Comparison of ENCODE assay signal across 8 mouse cellular contexts in the genomic region with DNA sequence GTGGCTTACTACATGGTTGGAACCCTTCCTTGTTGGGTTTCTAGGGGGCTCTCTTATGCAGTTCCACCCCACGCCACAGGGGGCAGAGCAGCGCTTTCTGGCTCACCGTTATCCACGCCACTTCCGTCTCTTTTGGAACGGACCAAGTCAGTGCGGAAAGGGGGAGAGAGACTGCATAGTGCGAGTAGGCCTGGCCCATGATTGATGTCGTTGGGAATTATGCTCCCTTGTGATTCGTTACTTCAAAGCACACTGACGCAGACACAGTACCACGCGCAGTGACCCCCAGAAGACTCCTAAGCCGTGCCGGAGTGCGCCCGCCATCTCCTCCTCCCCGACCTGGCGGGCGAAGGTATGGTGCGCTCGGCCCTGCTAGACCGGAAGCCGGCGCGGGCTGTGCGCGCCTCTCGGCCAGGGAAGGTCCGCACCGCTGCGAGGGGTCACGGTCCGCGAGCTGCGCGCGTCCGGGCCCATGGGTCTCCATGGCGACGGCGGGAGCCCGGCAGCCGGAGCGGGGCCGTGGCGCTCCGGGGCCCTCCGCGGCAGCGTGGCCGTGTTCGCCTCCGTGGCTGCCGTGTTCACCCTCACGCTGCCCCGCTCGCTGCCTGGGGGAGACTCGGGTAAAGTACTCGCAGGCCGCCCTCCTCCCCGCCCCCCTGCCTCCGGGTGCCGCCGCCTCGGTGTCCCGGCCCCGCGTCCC. TPM values are rescaled to one million over a fixed set of nuclear protein-coding genes. Genes with fewer than 3 reads are reported as not detected.
A peak's percentile ranks its signal among the peaks of the same experiment; 100 is the strongest.
DNase-seq lines count a peak whose midpoint lies in the region; ATAC-seq lines count a peak whose summit lies in the region.

A gene (plus strand): TSS at position 141 of the 700 bp plus-strand sequence.

- H3K4me1 ChIP-seq in lung, embryonic 16.5 days (replicated peaks; ENCODE audit: control insufficient read depth, insufficient read depth, low read length) = peaks cover 10% of the 10 kb centered on the region

- WGBS in lung, embryonic 16.5 days = 0% methylated on average over 57 of the region's 69 CpGs

- peak; percentile 93 to 95 for ATAC-seq in hematopoietic stem cell, adult 5-6 weeks (replicated peaks in 1 of 2; ENCODE audit: insufficient read depth in 1 of 2, low FRiP score in 2 of 2, low TSS enrichment in 1 of 2, low read depth in 1 of 2, poor library complexity in 2 of 2, severe bottlenecking in 2 of 2)
- peak; percentile 99 for ATAC-seq in lung, embryonic 16.5 days (ENCODE audit: low read depth)

- peak within 1 kb of the TSS; percentile 58 for H3K4me2 ChIP-seq in lung, embryonic 16.5 days (ENCODE audit: low read depth, low read length)

- peak within 1 kb of the TSS; percentile 92 for H3K4me3 ChIP-seq in lung, embryonic 16.5 days (ENCODE audit: low read length)

- no peaks in the 10 kb centered on the region for H3K36me3 ChIP-seq in lung, embryonic 16.5 days (ENCODE audit: control insufficient read depth, insufficient read depth, low read length)

- H3K9me3 ChIP-seq in lung, embryonic 16.5 days (ENCODE audit: control insufficient read depth, low read length) = no peaks in the 10 kb centered on the region

- H3K9ac ChIP-seq in lung, embryonic 16.5 days (ENCODE audit: low read length) = peak within 1 kb of the TSS; percentile 83

- no peaks in the 10 kb centered on the region for H3K27me3 ChIP-seq in lung, embryonic 16.5 days (ENCODE audit: control insufficient read depth, insufficient read depth, low read depth, low read length)

- DNase-seq in MEL-GATA-1-ER (ENCODE audit: extremely low read depth, low read depth) = peak; percentile 85
- peak; percentile 94 for DNase-seq in cerebellum, adult 8-10 months
- peak; percentile 94 for DNase-seq in forelimb bud, embryonic 11.5 days (ENCODE audit: low read depth, low spot score)
- peak; percentile 94 for DNase-seq in layer of hippocampus, adult 9-10 months (ENCODE audit: low spot score)
- DNase-seq in ovary, postnatal 10 days (ENCODE audit: low spot score) = peak; percentile 85
- peak; percentile 88 to 97 for DNase-seq in thymus, postnatal 10 days (ENCODE audit: low spot score in 2 of 2)

- peak within 1 kb of the TSS; percentile 80 for H3K27ac ChIP-seq in lung, embryonic 16.5 days (ENCODE audit: low read length)

RNA-seq across cellular contexts. Expression of the gene that starts here (rescaled TPM):
- total RNA-seq in hematopoietic stem cell, adult 5-6 weeks (2017) = 24.7 and 27.1 TPM in 2 replicates
- polyA plus RNA-seq in lung, embryonic 16.5 days (2015; fragmentation: Nextera tagmentation; extraction: Ambion mirVana) = 23.5 and 25.3 TPM in 2 replicates

Comparison
In these comparisons a context has a peak if more than half of its experiments do, and no peak if none do; other contexts are left out.
1. Peak in every context shown above with its lines: DNase-seq, ATAC-seq, H3K4me3 ChIP-seq and H3K27ac ChIP-seq.